Mouse (Mus musculus): ENCODE data around the gene Slc17a9. TPM values are rescaled to one million over a fixed set of nuclear protein-coding genes. Genes with fewer than 3 reads are reported as not detected.
A peak's percentile ranks its signal among the peaks of the same experiment; 100 is the strongest.
"Not testable (repeated sequence)": the region's sequence is repeated elsewhere in the genome, so short reads cannot be mapped to it uniquely, and the experiment has no call there.

Slc17a9 gene
- polyA plus RNA-seq, 1 experiment from 2014 or later: 2.3 TPM

GRCm38 (mm10) chr2:180712037-180712689 lies 12.9 kb upstream of the Slc17a9 start:
- WGBS: 93% methylated on average over 5 of the region's 5 CpGs
- Histone ChIP-seq H3K9ac (no peak overlapping the region), H3K9me3 (no peaks in the 10 kb centered on the region), H3K4me3 (replicated peaks) (no peak overlapping the region), H3K27ac (no peak overlapping the region), H3K4me2 (replicated peaks) (no peak overlapping the region), H3K27me3 (replicated peaks) (no peaks in the 10 kb centered on the region), H3K36me3 (peaks cover 21% of the 10 kb centered on the region), H3K4me1 (replicated peaks) (peaks cover 14% of the 10 kb centered on the region)
- no peak for ATAC-seq

GRCm38 (mm10) chr2:180722748-180723147 lies 2.3 kb upstream of the Slc17a9 start:
- not testable (repeated sequence) for H3K9ac ChIP-seq; ATAC-seq; H3K27me3 ChIP-seq (replicated peaks); H3K4me3 ChIP-seq (replicated peaks); H3K27ac ChIP-seq; H3K9me3 ChIP-seq; H3K4me2 ChIP-seq (replicated peaks)
- WGBS: 84% methylated on average over 5 of the region's 5 CpGs
- Histone ChIP-seq H3K4me1 (replicated peaks) (peaks cover 11% of the 10 kb centered on the region; the same call in 1 of the 2 replicates), H3K36me3 (peaks cover 24% of the 10 kb centered on the region)

- H3K4me2 ChIP-seq (replicated peaks): no peak overlapping the region
- 70% methylated on average over 2 of the region's 2 CpGs for WGBS
- H3K36me3 ChIP-seq: peaks cover 21% of the 10 kb centered on the region
- peaks cover 11% of the 10 kb centered on the region; the same call in 1 of the 2 replicates for H3K4me1 ChIP-seq (replicated peaks)
- no peak overlapping the region for H3K9ac ChIP-seq
- no peaks in the 10 kb centered on the region for H3K9me3 ChIP-seq
- no peak overlapping the region for H3K27ac ChIP-seq
- no peaks in the 10 kb centered on the region for H3K27me3 ChIP-seq (replicated peaks)
- H3K4me3 ChIP-seq (replicated peaks): no peak overlapping the region
- no peak for ATAC-seq
Observed at GRCm38 (mm10) chr2:180723865-180724264, 1.2 kb upstream of the Slc17a9 start.

- H3K36me3 ChIP-seq: peaks cover 15% of the 10 kb centered on the region
- peak overlapping the region; percentile 26 for H3K4me3 ChIP-seq (replicated peaks)
- ATAC-seq: peak; percentile 29
- H3K9ac ChIP-seq: peak overlapping the region; percentile 36; the same call in 1 of the 2 replicates
- H3K27me3 ChIP-seq (replicated peaks): no peaks in the 10 kb centered on the region
- 7% methylated on average over 6 of the region's 6 CpGs for WGBS
- H3K27ac ChIP-seq: no peak overlapping the region
- peaks cover 11% of the 10 kb centered on the region; the same call in 1 of the 2 replicates for H3K4me1 ChIP-seq (replicated peaks)
- H3K9me3 ChIP-seq: no peaks in the 10 kb centered on the region
- H3K4me2 ChIP-seq (replicated peaks): peak overlapping the region; percentile 62
Observed at GRCm38 (mm10) chr2:180725414-180725778, 333 bp downstream of the Slc17a9 start.

- WGBS: 18% methylated on average over 8 of the region's 8 CpGs
- H3K4me2 ChIP-seq (replicated peaks): peak overlapping the region; percentile 62
- H3K9ac ChIP-seq: no peak overlapping the region
- H3K9me3 ChIP-seq: no peaks in the 10 kb centered on the region
- H3K27ac ChIP-seq: no peak overlapping the region
- H3K36me3 ChIP-seq: peaks cover 11% of the 10 kb centered on the region
- H3K4me3 ChIP-seq (replicated peaks): peak overlapping the region; percentile 26; the same call in 1 of the 2 replicates
- H3K27me3 ChIP-seq (replicated peaks): no peaks in the 10 kb centered on the region
- H3K4me1 ChIP-seq (replicated peaks): peaks cover 11% of the 10 kb centered on the region; the same call in 1 of the 2 replicates
- no peak for ATAC-seq
Observed at GRCm38 (mm10) chr2:180725856-180726629, 980 bp downstream of the Slc17a9 start.

- Histone ChIP-seq H3K4me3 (replicated peaks) (no peak overlapping the region), H3K4me1 (replicated peaks) (peaks cover 11% of the 10 kb centered on the region; the same call in 1 of the 2 replicates), H3K4me2 (replicated peaks) (no peak overlapping the region), H3K9me3 (no peaks in the 10 kb centered on the region), H3K9ac (no peak overlapping the region), H3K27me3 (replicated peaks) (no peaks in the 10 kb centered on the region), H3K36me3 (peaks cover 5% of the 10 kb centered on the region), H3K27ac (0 out of 2 replicates have a peak overlapping the region, but pooled peaks have one; percentile 36)
- ATAC-seq: no peak
- WGBS: 50% methylated on average over 6 of the region's 6 CpGs
Observed at GRCm38 (mm10) chr2:180726658-180727442, 1.8 kb downstream of the Slc17a9 start.

GRCm38 (mm10) chr2:180727613-180728021 lies 2.6 kb downstream of the Slc17a9 start:
- Histone ChIP-seq H3K4me3 (replicated peaks) (no peak overlapping the region), H3K9me3 (no peaks in the 10 kb centered on the region), H3K27me3 (replicated peaks) (no peaks in the 10 kb centered on the region), H3K27ac (no peak overlapping the region), H3K9ac (no peak overlapping the region), H3K4me1 (replicated peaks) (peaks cover 11% of the 10 kb centered on the region; the same call in 1 of the 2 replicates), H3K36me3 (no peaks in the 10 kb centered on the region), H3K4me2 (replicated peaks) (no peak overlapping the region)
- WGBS: 55% methylated on average over 4 of the region's 4 CpGs
- ATAC-seq: no peak

GRCm38 (mm10) chr2:180731036-180731435 lies 6.0 kb downstream of the Slc17a9 start:
- 62% methylated on average over 3 of the region's 3 CpGs for WGBS
- no peaks in the 10 kb centered on the region for H3K9me3 ChIP-seq
- H3K27ac ChIP-seq: no peak overlapping the region
- H3K4me2 ChIP-seq (replicated peaks): no peak overlapping the region
- no peaks in the 10 kb centered on the region for H3K36me3 ChIP-seq
- H3K9ac ChIP-seq: no peak overlapping the region
- ATAC-seq: no peak
- H3K27me3 ChIP-seq (replicated peaks): no peaks in the 10 kb centered on the region
- H3K4me3 ChIP-seq (replicated peaks): no peak overlapping the region
- H3K4me1 ChIP-seq (replicated peaks): no peaks in the 10 kb centered on the region

- no peak overlapping the region for H3K27ac ChIP-seq
- WGBS: 63% methylated on average over 6 of the region's 6 CpGs
- ATAC-seq: 0 out of 2 replicates have a peak, but pooled peaks have one; percentile 32
Observed at GRCm38 (mm10) chr2:180731984-180732383, 6.9 kb downstream of the Slc17a9 start.

GRCm38 (mm10) chr2:180735232-180735631 lies 10.2 kb downstream of the Slc17a9 start:
- Histone ChIP-seq H3K4me2 (replicated peaks) (no peak overlapping the region), H3K9ac (no peak overlapping the region), H3K9me3 (no peaks in the 10 kb centered on the region), H3K4me1 (replicated peaks) (no peaks in the 10 kb centered on the region), H3K4me3 (replicated peaks) (no peak overlapping the region), H3K27ac (no peak overlapping the region), H3K36me3 (no peaks in the 10 kb centered on the region), H3K27me3 (replicated peaks) (no peaks in the 10 kb centered on the region)
- ATAC-seq: no peak
- WGBS: 83% methylated on average over 7 of the region's 7 CpGs

More at GRCm38 (mm10) chr2:180731984-180732383, 6.9 kb downstream of the Slc17a9 start:
- H3K4me2 ChIP-seq (replicated peaks): no peak overlapping the region
- no peaks in the 10 kb centered on the region for H3K36me3 ChIP-seq
- no peak overlapping the region for H3K9ac ChIP-seq
- H3K9me3 ChIP-seq: no peaks in the 10 kb centered on the region
- no peak overlapping the region for H3K4me3 ChIP-seq (replicated peaks)
- no peaks in the 10 kb centered on the region for H3K4me1 ChIP-seq (replicated peaks)
- no peaks in the 10 kb centered on the region for H3K27me3 ChIP-seq (replicated peaks)

GRCm38 (mm10) chr2:180737984-180738383 lies 12.9 kb downstream of the Slc17a9 start:
- no peaks in the 10 kb centered on the region for H3K4me1 ChIP-seq (replicated peaks)
- ATAC-seq: no peak
- 78% methylated on average over 2 of the region's 2 CpGs for WGBS
- H3K27me3 ChIP-seq (replicated peaks): no peaks in the 10 kb centered on the region
- no peaks in the 10 kb centered on the region for H3K9me3 ChIP-seq
- H3K36me3 ChIP-seq: no peaks in the 10 kb centered on the region
- H3K9ac ChIP-seq: no peak overlapping the region
- H3K4me3 ChIP-seq (replicated peaks): no peak overlapping the region
- no peak overlapping the region for H3K4me2 ChIP-seq (replicated peaks)
- H3K27ac ChIP-seq: no peak overlapping the region

- Histone ChIP-seq H3K9me3 (no peaks in the 10 kb centered on the region), H3K27ac (no peak overlapping the region), H3K4me2 (replicated peaks) (no peak overlapping the region), H3K27me3 (replicated peaks) (no peaks in the 10 kb centered on the region), H3K4me1 (replicated peaks) (no peaks in the 10 kb centered on the region), H3K9ac (no peak overlapping the region), H3K4me3 (replicated peaks) (no peak overlapping the region), H3K36me3 (no peaks in the 10 kb centered on the region)
- 32% methylated on average over 3 of the region's 3 CpGs for WGBS
- ATAC-seq: no peak
Observed at GRCm38 (mm10) chr2:180740349-180740748, 15.3 kb downstream of the Slc17a9 start.
